In genomic region chr3:87916990-87917389, GRCm38 (mm10) we compare ENCODE assay signal across 32 mouse cellular contexts. TPM values are rescaled to one million over a fixed set of nuclear protein-coding genes. Genes with fewer than 3 reads are reported as not detected.
A peak's percentile ranks its signal among the peaks of the same experiment; 100 is the strongest.
DNase-seq lines count a peak whose midpoint lies in the region; ATAC-seq and TF ChIP-seq lines count a peak whose summit lies in the region.
"Had no signal": no experiment of that assay in that cellular context is flagged by ENCODE, and none has a peak within 500 bp of the region (broad histone marks: within the 10 kb centered on the region; RNA-seq: fewer than 3 reads in every experiment).

No protein-coding gene starts in this region.

- no peaks in the 10 kb centered on the region for H3K4me1 ChIP-seq in hindbrain, postnatal 0 days (ENCODE audit: insufficient read depth, low read length)
- H3K4me1 ChIP-seq in hindbrain, embryonic 14.5 days (replicated peaks; ENCODE audit: control insufficient read depth, insufficient read depth, low read length), result peaks cover 4% of the 10 kb centered on the region
- 0 out of 2 replicates have a peak, but pooled peaks cover 3% of the 10 kb centered on the region for H3K4me1 ChIP-seq in midbrain, postnatal 0 days (ENCODE audit: insufficient read depth, low read length)
- peaks cover 5% of the 10 kb centered on the region; the same call in 1 of the 2 replicates for H3K4me1 ChIP-seq in midbrain, embryonic 14.5 days (ENCODE audit: control insufficient read depth, insufficient read depth, low read length)
- H3K4me1 ChIP-seq in embryonic facial prominence, embryonic 10.5 days, result peaks cover 13% of the 10 kb centered on the region
- H3K4me1 ChIP-seq: stomach, embryonic 15.5 days had no signal

- no peak for ATAC-seq in hindbrain, postnatal 0 days
- ATAC-seq in hindbrain, embryonic 14.5 days (ENCODE audit: low FRiP score), result no peak
- ATAC-seq in midbrain, postnatal 0 days (ENCODE audit: low FRiP score), result no peak
- no peak for ATAC-seq in midbrain, embryonic 14.5 days (ENCODE audit: low FRiP score, low TSS enrichment)
- ATAC-seq: forebrain, embryonic 14.5 days; hindbrain, embryonic 16.5 days; intestine, embryonic 15.5 days had no signal

- no peak overlapping the region for H3K4me2 ChIP-seq in hindbrain, postnatal 0 days (ENCODE audit: low read depth, low read length)
- no peak overlapping the region for H3K4me2 ChIP-seq in hindbrain, embryonic 14.5 days (replicated peaks)
- H3K4me2 ChIP-seq in midbrain, postnatal 0 days (ENCODE audit: low read depth, low read length, poor library complexity, severe bottlenecking), result no peak overlapping the region
- H3K4me2 ChIP-seq in midbrain, embryonic 14.5 days (ENCODE audit: low read length), result no peak overlapping the region
- H3K4me2 ChIP-seq: embryonic facial prominence, embryonic 12.5 days; intestine, embryonic 15.5 days; limb, embryonic 12.5 days; lung, embryonic 15.5 days; midbrain, embryonic 12.5 days; neural tube, embryonic 15.5 days; stomach, embryonic 15.5 days had no signal

- H3K9me3 ChIP-seq in hindbrain, postnatal 0 days (ENCODE audit: low read length), result no peaks in the 10 kb centered on the region
- H3K9me3 ChIP-seq in hindbrain, embryonic 14.5 days (ENCODE audit: control insufficient read depth, low read length), result no peaks in the 10 kb centered on the region
- no peaks in the 10 kb centered on the region for H3K9me3 ChIP-seq in midbrain, postnatal 0 days (ENCODE audit: low read length)
- no peaks in the 10 kb centered on the region for H3K9me3 ChIP-seq in midbrain, embryonic 14.5 days (ENCODE audit: control insufficient read depth, low read length)
- no peaks in the 10 kb centered on the region for H3K9me3 ChIP-seq in embryonic facial prominence, embryonic 10.5 days
- H3K9me3 ChIP-seq: embryonic facial prominence, embryonic 12.5 days; hindbrain, embryonic 10.5 days; intestine, embryonic 15.5 days; limb, embryonic 12.5 days; lung, embryonic 15.5 days; midbrain, embryonic 12.5 days; neural tube, embryonic 15.5 days; stomach, embryonic 15.5 days had no signal

- no peak overlapping the region for H3K4me3 ChIP-seq in hindbrain, postnatal 0 days (ENCODE audit: low read length)
- H3K4me3 ChIP-seq in hindbrain, embryonic 14.5 days (replicated peaks; ENCODE audit: low read length), result no peak overlapping the region
- H3K4me3 ChIP-seq in left cerebral cortex, adult 2 months, result no peak overlapping the region
- H3K4me3 ChIP-seq in midbrain, postnatal 0 days (ENCODE audit: low read depth, low read length), result no peak overlapping the region
- H3K4me3 ChIP-seq in midbrain, embryonic 14.5 days (replicated peaks; ENCODE audit: low read depth, low read length), result no peak overlapping the region
- H3K4me3 ChIP-seq in embryonic facial prominence, embryonic 10.5 days, result no peak overlapping the region
- H3K4me3 ChIP-seq: embryonic facial prominence, embryonic 12.5 days; hindbrain, embryonic 10.5 days; intestine, embryonic 15.5 days; limb, embryonic 12.5 days; lung, embryonic 15.5 days; midbrain, embryonic 12.5 days; neural tube, embryonic 15.5 days; stomach, embryonic 15.5 days had no signal

- peaks cover 33% of the 10 kb centered on the region for H3K36me3 ChIP-seq in hindbrain, postnatal 0 days (ENCODE audit: insufficient read depth, low read length)
- H3K36me3 ChIP-seq in hindbrain, embryonic 14.5 days (replicated peaks; ENCODE audit: control insufficient read depth, insufficient read depth), result peaks cover 52% of the 10 kb centered on the region
- peaks cover 31% of the 10 kb centered on the region for H3K36me3 ChIP-seq in midbrain, postnatal 0 days (ENCODE audit: insufficient read depth, low read length)
- H3K36me3 ChIP-seq in midbrain, embryonic 14.5 days (ENCODE audit: control insufficient read depth, insufficient read depth, low read length), result peaks cover 45% of the 10 kb centered on the region
- peaks cover 57% of the 10 kb centered on the region for H3K36me3 ChIP-seq in embryonic facial prominence, embryonic 10.5 days (replicated peaks)

- WGBS in hindbrain, postnatal 0 days, result 95% methylated on average over 1 of the region's 1 CpGs
- 94% methylated on average over 1 of the region's 1 CpGs for WGBS in hindbrain, embryonic 14.5 days
- WGBS in midbrain, postnatal 0 days, result 96% methylated on average over 1 of the region's 1 CpGs
- WGBS in midbrain, embryonic 14.5 days, result 93% methylated on average over 1 of the region's 1 CpGs
- WGBS in embryonic facial prominence, embryonic 10.5 days, result 94% methylated on average over 1 of the region's 1 CpGs

- no peak overlapping the region for H3K9ac ChIP-seq in hindbrain, postnatal 0 days (replicated peaks; ENCODE audit: low read length)
- H3K9ac ChIP-seq in hindbrain, embryonic 14.5 days, result no peak overlapping the region
- no peak overlapping the region for H3K9ac ChIP-seq in midbrain, postnatal 0 days (replicated peaks; ENCODE audit: low read length, poor library complexity, severe bottlenecking)
- H3K9ac ChIP-seq in midbrain, embryonic 14.5 days (replicated peaks; ENCODE audit: low read length), result no peak overlapping the region
- H3K9ac ChIP-seq: embryonic facial prominence, embryonic 12.5 days; intestine, embryonic 15.5 days; limb, embryonic 12.5 days; liver, embryonic 14.5 days; lung, embryonic 15.5 days; midbrain, embryonic 12.5 days; neural tube, embryonic 15.5 days; stomach, embryonic 15.5 days had no signal

- DNase-seq in hindbrain, postnatal 0 days (ENCODE audit: low spot score), result no peak
- no peak for DNase-seq in hindbrain, embryonic 14.5 days (ENCODE audit: low spot score)
- no peak for DNase-seq in left cerebral cortex, adult 2 months (ENCODE audit: extremely low spot score in 1 of 2, low spot score in 2 of 2)
- no peak for DNase-seq in left cerebral cortex, adult 8-10 months (ENCODE audit: low spot score in 2 of 2)
- no peak for DNase-seq in midbrain, postnatal 0 days (ENCODE audit: low spot score)
- no peak for DNase-seq in midbrain, embryonic 14.5 days
- DNase-seq in embryonic facial prominence, embryonic 10.5 days (ENCODE audit: low spot score), result no peak
- DNase-seq: adrenal gland, adult 8-10 months; B cell, adult 2 months; cerebellum, adult 8-10 months; cerebellum, postnatal 25 days; gastrocnemius, postnatal 25 days; heart, postnatal 14 days; kidney, postnatal 4 days; lung, postnatal 36 days; retina, postnatal 1 day; right cerebral cortex, postnatal 14 days; thymus, postnatal 36 days had no signal

- H3K27me3 ChIP-seq in hindbrain, postnatal 0 days (ENCODE audit: insufficient read depth, low read length), result no peaks in the 10 kb centered on the region
- no peaks in the 10 kb centered on the region for H3K27me3 ChIP-seq in hindbrain, embryonic 14.5 days (ENCODE audit: control insufficient read depth, insufficient read depth, low read length)
- no peaks in the 10 kb centered on the region for H3K27me3 ChIP-seq in midbrain, postnatal 0 days (ENCODE audit: insufficient read depth, low read length)
- no peaks in the 10 kb centered on the region for H3K27me3 ChIP-seq in midbrain, embryonic 14.5 days (ENCODE audit: control insufficient read depth, insufficient read depth, low read length)
- no peaks in the 10 kb centered on the region for H3K27me3 ChIP-seq in embryonic facial prominence, embryonic 10.5 days (replicated peaks; ENCODE audit: low read depth, poor library complexity, severe bottlenecking)
- H3K27me3 ChIP-seq: embryonic facial prominence, embryonic 12.5 days; intestine, embryonic 15.5 days; limb, embryonic 12.5 days; lung, embryonic 15.5 days; midbrain, embryonic 12.5 days; neural tube, embryonic 15.5 days; stomach, embryonic 15.5 days had no signal

- peak; percentile 12; the same call in 1 of the 2 replicates for TF ChIP-seq CTCF in hindbrain, postnatal 0 days (IDR thresholded peaks at IDR 0.05; ENCODE audit: low read depth)
- TF ChIP-seq CTCF in left cerebral cortex, adult 2 months (IDR thresholded peaks at IDR 0.05), result peak; percentile 8
- TF ChIP-seq CTCF in midbrain, postnatal 0 days (IDR thresholded peaks at IDR 0.05), result peak; percentile 29; the same call in 1 of the 2 replicates

- no peak overlapping the region for H3K27ac ChIP-seq in hindbrain, postnatal 0 days
- no peak overlapping the region for H3K27ac ChIP-seq in hindbrain, embryonic 14.5 days
- H3K27ac ChIP-seq in left cerebral cortex, adult 2 months, result no peak overlapping the region
- no peak overlapping the region for H3K27ac ChIP-seq in midbrain, postnatal 0 days (ENCODE audit: low read depth, low read length)
- H3K27ac ChIP-seq in midbrain, embryonic 14.5 days (replicated peaks; ENCODE audit: low read depth, low read length), result no peak overlapping the region
- H3K27ac ChIP-seq in embryonic facial prominence, embryonic 10.5 days (replicated peaks), result no peak overlapping the region
- H3K27ac ChIP-seq: embryonic facial prominence, embryonic 12.5 days; hindbrain, embryonic 10.5 days; intestine, embryonic 15.5 days; limb, embryonic 12.5 days; liver, embryonic 14.5 days; lung, embryonic 15.5 days; midbrain, embryonic 12.5 days; neural tube, embryonic 15.5 days; stomach, embryonic 15.5 days had no signal

- intact Hi-C loops in left cerebral cortex, adult 2 months (cut with DNase I), result no loop called here

RNA-seq across cellular contexts. Expression of gene Mrpl24, which starts 2.3 kb away (rescaled TPM):
- 32.1 and 43.2 TPM in 2 replicates for total RNA-seq in hindbrain, postnatal 0 days (2014; rRNA removed)
- 44.6 and 50.3 TPM in 2 replicates for polyA plus RNA-seq in hindbrain, postnatal 0 days (2015; fragmentation: Nextera tagmentation; extraction: Ambion mirVana)
- polyA plus RNA-seq in hindbrain, embryonic 14.5 days (2014; fragmentation: Nextera tagmentation; extraction: Ambion mirVana), result 50.0 and 53.5 TPM in 2 replicates
- total RNA-seq in left cerebral cortex, adult 2 months (2021), result 10 to 100 TPM; 52.6 to 55.1 TPM
- 10 to 100 TPM; 49.9 to 59.6 (median 50.5) TPM for total RNA-seq in left cerebral cortex, adult 8-10 months (2022)
- total RNA-seq in midbrain, postnatal 0 days (2014; rRNA removed), result 41.3 and 41.7 TPM in 2 replicates
- 37.2 and 39.7 TPM in 2 replicates for polyA plus RNA-seq in midbrain, postnatal 0 days (2015; fragmentation: Nextera tagmentation; extraction: Ambion mirVana)
- 55.8 and 56.3 TPM in 2 replicates for polyA plus RNA-seq in midbrain, embryonic 14.5 days (2014; fragmentation: Nextera tagmentation; extraction: Ambion mirVana)
- 78.4 and 79.3 TPM in 2 replicates for polyA plus RNA-seq in embryonic facial prominence, embryonic 10.5 days (2016; fragmentation: Nextera tagmentation; extraction: Ambion mirVana)

RNA-seq across cellular contexts. Expression of gene Hdgf, which starts 10.9 kb away (rescaled TPM):
- total RNA-seq in hindbrain, postnatal 0 days (2014; rRNA removed), result 82.1 and 82.7 TPM in 2 replicates
- 145 and 148 TPM in 2 replicates for polyA plus RNA-seq in hindbrain, postnatal 0 days (2015; fragmentation: Nextera tagmentation; extraction: Ambion mirVana)
- polyA plus RNA-seq in hindbrain, embryonic 14.5 days (2014; fragmentation: Nextera tagmentation; extraction: Ambion mirVana), result 163 and 179 TPM in 2 replicates
- 100 to 1,000 TPM; 148 to 151 TPM for total RNA-seq in left cerebral cortex, adult 2 months (2021)
- total RNA-seq in left cerebral cortex, adult 8-10 months (2022), result 100 to 1,000 TPM; 144 to 158 (median 146) TPM
- total RNA-seq in midbrain, postnatal 0 days (2014; rRNA removed), result 86.5 and 89.7 TPM in 2 replicates
- 135 and 139 TPM in 2 replicates for polyA plus RNA-seq in midbrain, postnatal 0 days (2015; fragmentation: Nextera tagmentation; extraction: Ambion mirVana)
- 157 and 185 TPM in 2 replicates for polyA plus RNA-seq in midbrain, embryonic 14.5 days (2014; fragmentation: Nextera tagmentation; extraction: Ambion mirVana)
- 269 and 278 TPM in 2 replicates for polyA plus RNA-seq in embryonic facial prominence, embryonic 10.5 days (2016; fragmentation: Nextera tagmentation; extraction: Ambion mirVana)

RNA-seq across cellular contexts. Expression of gene Isg20l2, which starts 13.1 kb away (rescaled TPM):
- total RNA-seq in hindbrain, postnatal 0 days (2014; rRNA removed), result 23.8 and 26.2 TPM in 2 replicates
- 19.1 and 20.1 TPM in 2 replicates for polyA plus RNA-seq in hindbrain, postnatal 0 days (2015; fragmentation: Nextera tagmentation; extraction: Ambion mirVana)
- polyA plus RNA-seq in hindbrain, embryonic 14.5 days (2014; fragmentation: Nextera tagmentation; extraction: Ambion mirVana), result 17.0 and 18.5 TPM in 2 replicates
- 10 to 100 TPM; 15.1 to 15.6 TPM for total RNA-seq in left cerebral cortex, adult 2 months (2021)
- total RNA-seq in left cerebral cortex, adult 8-10 months (2022), result 10 to 100 TPM; 13.8 to 14.5 (median 14.1) TPM
- total RNA-seq in midbrain, postnatal 0 days (2014; rRNA removed), result 20.5 and 21.0 TPM in 2 replicates
- polyA plus RNA-seq in midbrain, postnatal 0 days (2015; fragmentation: Nextera tagmentation; extraction: Ambion mirVana), result 13.6 and 14.7 TPM in 2 replicates
- polyA plus RNA-seq in midbrain, embryonic 14.5 days (2014; fragmentation: Nextera tagmentation; extraction: Ambion mirVana), result 19.1 and 23.2 TPM in 2 replicates
- polyA plus RNA-seq in embryonic facial prominence, embryonic 10.5 days (2016; fragmentation: Nextera tagmentation; extraction: Ambion mirVana), result 78.0 and 81.3 TPM in 2 replicates

RNA-seq across cellular contexts. Expression of gene Rrnad1, which starts 13.5 kb away (rescaled TPM):
- 19.4 and 36.4 TPM in 2 replicates for total RNA-seq in hindbrain, postnatal 0 days (2014; rRNA removed)
- polyA plus RNA-seq in hindbrain, postnatal 0 days (2015; fragmentation: Nextera tagmentation; extraction: Ambion mirVana), result 18.1 and 19.3 TPM in 2 replicates
- polyA plus RNA-seq in hindbrain, embryonic 14.5 days (2014; fragmentation: Nextera tagmentation; extraction: Ambion mirVana), result 15.8 and 18.1 TPM in 2 replicates
- total RNA-seq in left cerebral cortex, adult 2 months (2021), result 10 to 100 TPM; 22.9 to 24.7 TPM
- total RNA-seq in left cerebral cortex, adult 8-10 months (2022), result 10 to 100 TPM; 17.4 to 23.4 (median 20.6) TPM
- 27.8 and 28.2 TPM in 2 replicates for total RNA-seq in midbrain, postnatal 0 days (2014; rRNA removed)
- 17.6 and 19.1 TPM in 2 replicates for polyA plus RNA-seq in midbrain, postnatal 0 days (2015; fragmentation: Nextera tagmentation; extraction: Ambion mirVana)
- polyA plus RNA-seq in midbrain, embryonic 14.5 days (2014; fragmentation: Nextera tagmentation; extraction: Ambion mirVana), result 19.1 and 21.7 TPM in 2 replicates
- 20.6 and 21.5 TPM in 2 replicates for polyA plus RNA-seq in embryonic facial prominence, embryonic 10.5 days (2016; fragmentation: Nextera tagmentation; extraction: Ambion mirVana)

RNA-seq across cellular contexts. Expression of gene Crabp2, which starts 31.5 kb away (rescaled TPM):
- total RNA-seq in hindbrain, postnatal 0 days (2014; rRNA removed), result 9.8 and 28.6 TPM in 2 replicates
- 44.5 and 46.3 TPM in 2 replicates for polyA plus RNA-seq in hindbrain, postnatal 0 days (2015; fragmentation: Nextera tagmentation; extraction: Ambion mirVana)
- 48.7 and 56.4 TPM in 2 replicates for polyA plus RNA-seq in hindbrain, embryonic 14.5 days (2014; fragmentation: Nextera tagmentation; extraction: Ambion mirVana)
- total RNA-seq in left cerebral cortex, adult 2 months (2021), result 1 to 10 TPM; 4.5 to 8.2 TPM
- 1 to 10 TPM; 4.9 to 6.5 (median 5.9) TPM for total RNA-seq in left cerebral cortex, adult 8-10 months (2022)
- total RNA-seq in midbrain, postnatal 0 days (2014; rRNA removed), result 19.2 and 27.1 TPM in 2 replicates
- 49.0 and 50.8 TPM in 2 replicates for polyA plus RNA-seq in midbrain, postnatal 0 days (2015; fragmentation: Nextera tagmentation; extraction: Ambion mirVana)
- polyA plus RNA-seq in midbrain, embryonic 14.5 days (2014; fragmentation: Nextera tagmentation; extraction: Ambion mirVana), result 28.3 and 42.4 TPM in 2 replicates
- polyA plus RNA-seq in embryonic facial prominence, embryonic 10.5 days (2016; fragmentation: Nextera tagmentation; extraction: Ambion mirVana), result 686 and 800 TPM in 2 replicates
- total RNA-seq: heart, adult 8-10 months; megakaryocyte, adult 5-6 weeks had no signal
- polyA plus RNA-seq: small intestine, adult 2 months had no signal
